Mouse (Mus musculus): Measurements from ENCODE around the gene Sema4g. TPM values are rescaled to one million over a fixed set of nuclear protein-coding genes. Genes with fewer than 3 reads are reported as not detected.
A peak's percentile ranks its signal among the peaks of the same experiment; 100 is the strongest.

Gene Sema4g
- polyA plus RNA-seq, 1 experiment from 2014 or later: 8.0 TPM

DNA sequence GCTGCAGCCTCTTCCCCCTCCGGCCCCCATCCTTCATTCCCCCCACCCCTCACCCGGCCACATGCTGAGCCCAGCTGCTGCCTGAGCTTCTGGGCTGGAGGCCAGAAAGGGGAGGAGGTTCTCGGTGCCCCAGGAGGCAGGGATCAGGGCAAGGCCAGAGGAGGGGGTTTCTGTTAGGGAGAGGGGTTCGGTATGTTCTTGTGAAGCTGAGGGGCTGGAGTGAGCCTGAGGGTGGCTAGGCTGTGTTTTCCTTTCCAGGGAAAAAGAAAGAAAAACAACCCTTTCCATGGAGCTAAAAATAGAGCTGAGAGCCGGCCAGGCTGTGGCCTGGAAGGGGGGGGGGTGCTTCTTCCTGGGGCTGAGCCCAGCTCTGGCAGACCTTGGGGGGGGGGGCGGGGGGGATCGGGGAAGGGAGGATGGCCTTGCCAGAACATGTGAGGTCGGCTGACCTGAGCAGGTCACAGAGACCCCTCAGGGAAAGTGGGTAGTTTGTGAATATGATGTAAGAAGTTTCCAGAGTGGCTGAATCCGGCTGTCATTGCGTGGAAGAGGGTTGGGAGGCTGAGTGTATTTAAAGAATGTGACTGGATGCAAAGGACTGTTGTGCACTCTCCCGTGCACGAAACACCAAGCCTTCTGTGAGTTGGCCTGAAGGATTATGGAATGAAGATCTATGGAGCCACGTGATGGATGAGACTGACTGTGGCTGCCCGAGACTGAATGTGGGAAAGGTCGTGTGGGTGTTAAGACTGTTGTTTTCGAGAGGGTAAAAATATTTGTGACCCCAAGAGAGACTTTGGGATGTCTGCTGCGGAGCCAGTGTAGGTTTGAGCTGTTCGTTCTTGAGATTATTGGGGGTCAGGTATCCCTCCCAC is 27.7 kb downstream of the Sema4g start:
- WGBS (ENCODE audit: insufficient replicate concordance): 2% methylated on average over 16 of the region's 18 CpGs
- Histone ChIP-seq H3K4me3 (ENCODE audit: low read depth, low read length) (peak overlapping the region; percentile 61), H3K4me2 (ENCODE audit: low read depth, low read length) (peak overlapping the region; percentile 89), H3K27ac (ENCODE audit: low read length) (peak overlapping the region; percentile 49), H3K36me3 (ENCODE audit: control insufficient read depth, insufficient read depth) (peaks cover 2% of the 10 kb centered on the region; the same call in 1 of the 2 replicates), H3K27me3 (ENCODE audit: control insufficient read depth, insufficient read depth, low read depth, low read length) (no peaks in the 10 kb centered on the region; the same call in none of the 2 replicates), H3K9me3 (replicated peaks; ENCODE audit: control insufficient read depth, low read length) (no peaks in the 10 kb centered on the region), H3K9ac (ENCODE audit: low read depth, low read length) (peak overlapping the region; percentile 21; the same call in 1 of the 2 replicates), H3K4me1 (ENCODE audit: control insufficient read depth, low read depth, low read length) (peaks cover 24% of the 10 kb centered on the region)
- ATAC-seq (ENCODE audit: low read depth): no peak

DNA sequence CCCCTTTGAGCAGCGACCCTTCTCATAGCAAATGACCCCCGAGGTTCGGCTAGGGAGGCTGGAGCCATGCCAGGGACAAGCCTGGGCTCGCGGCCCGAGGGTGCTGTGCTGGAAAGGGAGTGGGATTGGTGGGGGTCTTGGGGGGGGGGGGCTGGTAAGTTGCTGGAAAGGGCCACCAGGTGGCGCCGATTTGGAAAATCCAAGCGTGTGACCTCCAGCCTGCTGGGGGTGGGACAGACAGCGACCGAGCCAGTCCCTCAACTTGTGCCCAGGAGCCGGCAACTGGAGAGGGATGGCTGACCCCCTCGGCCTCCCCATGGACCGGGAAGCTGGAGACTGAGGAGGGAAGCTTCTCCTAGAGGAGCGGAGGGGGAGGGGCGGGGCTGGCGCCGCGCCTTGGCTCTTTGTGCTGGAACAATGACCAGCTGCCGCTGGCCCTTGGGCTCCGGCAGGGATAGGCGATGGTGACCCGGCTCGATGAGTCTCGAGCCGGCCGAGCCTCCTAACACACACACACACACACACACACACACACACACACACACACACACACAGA is 28.4 kb downstream of the Sema4g start:
- ATAC-seq (ENCODE audit: low read depth): peak; percentile 12; the same call in 1 of the 2 replicates
- Histone ChIP-seq H3K9me3 (replicated peaks; ENCODE audit: control insufficient read depth, low read length) (no peaks in the 10 kb centered on the region), H3K27ac (ENCODE audit: low read length) (peak overlapping the region; percentile 53), H3K27me3 (ENCODE audit: control insufficient read depth, insufficient read depth, low read depth, low read length) (no peaks in the 10 kb centered on the region; the same call in none of the 2 replicates), H3K4me3 (ENCODE audit: low read depth, low read length) (peak overlapping the region; percentile 61), H3K4me1 (ENCODE audit: control insufficient read depth, low read depth, low read length) (peaks cover 24% of the 10 kb centered on the region), H3K4me2 (ENCODE audit: low read depth, low read length) (peak overlapping the region; percentile 89), H3K36me3 (ENCODE audit: control insufficient read depth, insufficient read depth) (no peaks in the 10 kb centered on the region), H3K9ac (ENCODE audit: low read depth, low read length) (peak overlapping the region; percentile 52)
- WGBS (ENCODE audit: insufficient replicate concordance): 1% methylated on average over 22 of the region's 27 CpGs

GRCm38 (mm10) chr19:45017909-45018308 is 29.0 kb downstream of the Sema4g start:
- Histone ChIP-seq H3K36me3 (ENCODE audit: control insufficient read depth, insufficient read depth) (no peaks in the 10 kb centered on the region), H3K27ac (ENCODE audit: low read length) (peak overlapping the region; percentile 58; the same call in 1 of the 2 replicates), H3K27me3 (ENCODE audit: control insufficient read depth, insufficient read depth, low read depth, low read length) (no peaks in the 10 kb centered on the region; the same call in none of the 2 replicates), H3K4me2 (ENCODE audit: low read depth, low read length) (peak overlapping the region; percentile 89), H3K9me3 (replicated peaks; ENCODE audit: control insufficient read depth, low read length) (no peaks in the 10 kb centered on the region), H3K4me3 (ENCODE audit: low read depth, low read length) (peak overlapping the region; percentile 61), H3K4me1 (ENCODE audit: control insufficient read depth, low read depth, low read length) (peaks cover 24% of the 10 kb centered on the region), H3K9ac (ENCODE audit: low read depth, low read length) (peak overlapping the region; percentile 55)
- WGBS (ENCODE audit: insufficient replicate concordance): 0% methylated on average over 40 of the region's 48 CpGs
- ATAC-seq (ENCODE audit: low read depth): peak; percentile 51

DNA sequence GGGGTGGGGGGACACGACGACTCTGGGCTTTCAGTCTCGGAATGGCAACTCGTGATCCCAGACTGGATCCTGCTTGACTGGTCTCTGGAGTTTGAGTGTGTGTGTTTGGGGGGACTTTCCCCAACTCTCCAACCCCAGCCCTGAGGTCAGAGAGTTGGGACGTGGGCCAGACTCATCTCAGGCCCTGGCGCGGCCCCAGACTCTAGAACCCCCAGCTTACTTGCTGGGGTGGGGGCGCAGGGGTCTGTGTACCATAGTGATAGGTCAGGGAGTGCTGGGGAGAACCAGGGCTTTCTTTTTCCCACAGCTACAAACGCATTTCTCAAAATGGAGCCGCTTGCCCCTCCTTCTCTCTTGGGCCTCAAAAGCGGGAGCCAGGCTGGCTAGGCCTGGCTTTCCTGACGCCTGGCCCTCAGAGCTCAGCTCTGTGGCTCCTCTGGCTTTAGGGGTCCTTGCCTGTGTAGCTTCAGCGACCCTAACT is 29.5 kb downstream of the Sema4g start:
- no peaks in the 10 kb centered on the region for H3K9me3 ChIP-seq (replicated peaks; ENCODE audit: control insufficient read depth, low read length)
- no peaks in the 10 kb centered on the region for H3K36me3 ChIP-seq (ENCODE audit: control insufficient read depth, insufficient read depth)
- no peak for ATAC-seq (ENCODE audit: low read depth)
- H3K4me3 ChIP-seq (ENCODE audit: low read depth, low read length): peak overlapping the region; percentile 61
- H3K4me2 ChIP-seq (ENCODE audit: low read depth, low read length): peak overlapping the region; percentile 89
- peak overlapping the region; percentile 58; the same call in 1 of the 2 replicates for H3K27ac ChIP-seq (ENCODE audit: low read length)
- WGBS (ENCODE audit: insufficient replicate concordance): 13% methylated on average over 13 of the region's 13 CpGs
- H3K4me1 ChIP-seq (ENCODE audit: control insufficient read depth, low read depth, low read length): peaks cover 24% of the 10 kb centered on the region
- H3K9ac ChIP-seq (ENCODE audit: low read depth, low read length): peak overlapping the region; percentile 55
- no peaks in the 10 kb centered on the region; the same call in none of the 2 replicates for H3K27me3 ChIP-seq (ENCODE audit: control insufficient read depth, insufficient read depth, low read depth, low read length)

GRCm38 (mm10) chr19:45020348-45020747 is 31.4 kb downstream of the Sema4g start:
- H3K27ac ChIP-seq (ENCODE audit: low read length): no peak overlapping the region
- peaks cover under 1% of the 10 kb centered on the region; the same call in 1 of the 2 replicates for H3K36me3 ChIP-seq (ENCODE audit: control insufficient read depth, insufficient read depth)
- H3K4me1 ChIP-seq (ENCODE audit: control insufficient read depth, low read depth, low read length): peaks cover 7% of the 10 kb centered on the region
- no peaks in the 10 kb centered on the region; the same call in none of the 2 replicates for H3K27me3 ChIP-seq (ENCODE audit: control insufficient read depth, insufficient read depth, low read depth, low read length)
- H3K4me3 ChIP-seq (ENCODE audit: low read depth, low read length): no peak overlapping the region
- no peak overlapping the region for H3K9ac ChIP-seq (ENCODE audit: low read depth, low read length)
- ATAC-seq (ENCODE audit: low read depth): no peak
- H3K9me3 ChIP-seq (replicated peaks; ENCODE audit: control insufficient read depth, low read length): no peaks in the 10 kb centered on the region
- no peak overlapping the region for H3K4me2 ChIP-seq (ENCODE audit: low read depth, low read length)
- WGBS (ENCODE audit: insufficient replicate concordance): 59% methylated on average over 6 of the region's 6 CpGs

DNA sequence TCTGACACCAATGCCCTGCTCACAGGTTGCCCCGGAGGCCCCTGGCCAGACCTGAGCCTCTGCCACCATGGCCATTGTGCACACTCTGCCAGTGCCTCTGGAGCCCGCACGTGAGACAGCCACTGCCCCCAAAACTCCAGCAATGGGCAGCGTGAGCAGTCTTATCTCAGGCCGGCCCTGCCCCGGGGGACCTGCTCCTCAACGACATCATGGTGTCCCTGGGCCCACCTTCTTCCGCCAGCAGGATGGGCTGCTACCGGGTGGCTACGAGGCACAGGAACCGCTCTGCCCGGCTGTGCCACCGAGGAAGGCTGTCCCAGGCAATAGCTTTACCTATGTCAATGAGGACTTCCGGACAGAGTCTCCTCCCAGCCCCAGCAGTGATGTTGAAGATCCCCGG is 32.5 kb downstream of the Sema4g start:
- Histone ChIP-seq H3K9ac (ENCODE audit: low read depth, low read length) (no peak overlapping the region), H3K4me1 (ENCODE audit: control insufficient read depth, low read depth, low read length) (peaks cover 7% of the 10 kb centered on the region), H3K4me2 (ENCODE audit: low read depth, low read length) (no peak overlapping the region), H3K36me3 (ENCODE audit: control insufficient read depth, insufficient read depth) (peaks cover 6% of the 10 kb centered on the region; the same call in 1 of the 2 replicates), H3K4me3 (ENCODE audit: low read depth, low read length) (no peak overlapping the region), H3K27ac (ENCODE audit: low read length) (no peak overlapping the region), H3K9me3 (replicated peaks; ENCODE audit: control insufficient read depth, low read length) (no peaks in the 10 kb centered on the region), H3K27me3 (ENCODE audit: control insufficient read depth, insufficient read depth, low read depth, low read length) (no peaks in the 10 kb centered on the region; the same call in none of the 2 replicates)
- no peak for ATAC-seq (ENCODE audit: low read depth)
- WGBS (ENCODE audit: insufficient replicate concordance): 71% methylated on average over 15 of the region's 15 CpGs

DNA sequence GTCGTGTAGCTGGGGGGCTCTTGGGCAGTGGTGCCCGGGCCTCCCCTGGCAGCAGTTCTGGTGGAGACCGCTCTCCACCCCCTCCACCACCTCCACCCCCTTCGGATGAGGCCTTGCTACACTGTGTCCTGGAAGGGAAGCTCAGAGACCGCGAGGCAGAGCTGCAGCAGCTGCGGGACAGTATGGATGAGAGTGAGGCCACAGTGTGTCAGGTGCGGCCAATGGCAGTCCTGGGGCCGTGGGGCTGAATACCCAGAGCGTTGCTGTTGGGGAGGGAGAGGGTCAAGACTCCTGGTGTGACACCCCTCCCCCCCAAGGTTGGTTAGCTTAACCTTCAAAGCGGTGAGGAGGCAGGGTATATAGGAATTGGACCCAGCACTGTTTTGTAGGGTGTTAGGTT is 35.1 kb downstream of the Sema4g start:
- Histone ChIP-seq H3K4me1 (ENCODE audit: control insufficient read depth, low read depth, low read length) (no peaks in the 10 kb centered on the region), H3K36me3 (ENCODE audit: control insufficient read depth, insufficient read depth) (peaks cover 6% of the 10 kb centered on the region; the same call in 1 of the 2 replicates), H3K9me3 (replicated peaks; ENCODE audit: control insufficient read depth, low read length) (no peaks in the 10 kb centered on the region), H3K4me3 (ENCODE audit: low read depth, low read length) (no peak overlapping the region), H3K27me3 (ENCODE audit: control insufficient read depth, insufficient read depth, low read depth, low read length) (no peaks in the 10 kb centered on the region), H3K4me2 (ENCODE audit: low read depth, low read length) (no peak overlapping the region), H3K27ac (ENCODE audit: low read length) (no peak overlapping the region), H3K9ac (ENCODE audit: low read depth, low read length) (no peak overlapping the region)
- ATAC-seq (ENCODE audit: low read depth): no peak
- WGBS (ENCODE audit: insufficient replicate concordance): 72% methylated on average over 11 of the region's 11 CpGs

GRCm38 (mm10) chr19:45024775-45025174 is 35.9 kb downstream of the Sema4g start:
- Histone ChIP-seq H3K4me2 (ENCODE audit: low read depth, low read length) (no peak overlapping the region), H3K27ac (ENCODE audit: low read length) (no peak overlapping the region), H3K27me3 (ENCODE audit: control insufficient read depth, insufficient read depth, low read depth, low read length) (no peaks in the 10 kb centered on the region), H3K9ac (ENCODE audit: low read depth, low read length) (no peak overlapping the region), H3K4me3 (ENCODE audit: low read depth, low read length) (no peak overlapping the region), H3K36me3 (ENCODE audit: control insufficient read depth, insufficient read depth) (peaks cover 6% of the 10 kb centered on the region; the same call in 1 of the 2 replicates), H3K4me1 (ENCODE audit: control insufficient read depth, low read depth, low read length) (no peaks in the 10 kb centered on the region), H3K9me3 (replicated peaks; ENCODE audit: control insufficient read depth, low read length) (no peaks in the 10 kb centered on the region)
- no peak for ATAC-seq (ENCODE audit: low read depth)
- 91% methylated on average over 20 of the region's 20 CpGs for WGBS (ENCODE audit: insufficient replicate concordance)

Data from liver, embryonic 16.5 days (tissue).